Mouse (Mus musculus) heart, postnatal 0 days (tissue): ENCODE data around the gene Mtmr12. TPM values are rescaled to one million over a fixed set of nuclear protein-coding genes. Genes with fewer than 3 reads are reported as not detected.
"Not testable (repeated sequence)": the region's sequence is repeated elsewhere in the genome, so short reads cannot be mapped to it uniquely, and the experiment has no call there.

Source experiments
- ATAC-seq: fragments of 200-750 bp; cut with Nextera tagmentation; 2 replicates; pipeline ENCODE4 v1.8.0; 2017; ENCODE audit warnings: low read depth, moderate number of reproducible peaks, moderate library complexity; ENCODE audit not compliant: insufficient read depth
- DNase-seq: peaks from one replicate; pipeline ENCODE4 v3.0.0-alpha.2; 2016; ENCODE audit warnings: low spot score
- H3K27ac ChIP-seq: fragments of 300-500 bp; sonication (generic); 2 replicates; pipeline ENCODE4 v1.5.1; 2014; ENCODE audit warnings: low read depth, mild to moderate bottlenecking
- H3K27me3 ChIP-seq: fragments of 300-500 bp; sonication (generic); 2 replicates; pipeline ENCODE4 v1.6.1; 2014; ENCODE audit warnings: low read length, mixed read lengths; ENCODE audit not compliant: control insufficient read depth, insufficient read depth
- H3K36me3 ChIP-seq: fragments of 300-500 bp; sonication (generic); replicated peaks from 2 replicates; pipeline ENCODE4 v1.6.1; 2014; ENCODE audit warnings: low read length, mixed read lengths; ENCODE audit not compliant: control insufficient read depth, insufficient read depth
- H3K4me1 ChIP-seq: fragments of 300-500 bp; sonication (generic); 2 replicates; pipeline ENCODE4 v1.6.1; 2014; ENCODE audit warnings: antibody characterized with exemption; ENCODE audit not compliant: control insufficient read depth, insufficient read depth
- H3K4me2 ChIP-seq: fragments of 300-500 bp; sonication (generic); 2 replicates; pipeline ENCODE4 v1.6.1; 2014; ENCODE audit warnings: low read depth, mild to moderate bottlenecking, low read length, moderate library complexity
- H3K4me3 ChIP-seq: fragments of 300-500 bp; sonication (generic); 2 replicates; pipeline ENCODE4 v1.5.1; 2014; ENCODE audit warnings: low read depth, low read length
- H3K9ac ChIP-seq: fragments of 300-500 bp; sonication (generic); replicated peaks from 2 replicates; pipeline ENCODE4 v1.6.1; 2014; ENCODE audit warnings: low read depth, low read length, mixed read lengths
- H3K9me3 ChIP-seq: fragments of 300-500 bp; sonication (generic); replicated peaks from 2 replicates; pipeline ENCODE4 v1.6.1; 2016; ENCODE audit warnings: low read length; ENCODE audit not compliant: control insufficient read depth
- CTCF ChIP-seq: IDR thresholded peaks from 2 replicates; pipeline ENCODE4 v1.5.1; 2016; ENCODE audit warnings: antibody characterized with exemption, control low read depth, low read depth
- EP300 ChIP-seq: IDR thresholded peaks from 2 replicates; pipeline ENCODE4 v1.6.1; 2016; ENCODE audit warnings: antibody characterized with exemption, low read depth
- WGBS: fragments of 180-500 bp; shearing (Covaris S2); extraction: QIAGEN DNeasy Blood & Tissue Kit; methylation state at CpG from one replicate; pipeline ENCODE4 v1.1.7; 2014; 5-methylcytosine and 5-hydroxymethylcytosine counted together
- polyA plus RNA-seq: library from polyadenylated mRNA; unstranded; fragments of >200 nt; fragmentation: Nextera tagmentation; extraction: Ambion mirVana; gene quantifications from 2 replicates; pipeline ENCODE4 v1.2.1, GENCODE M21; 2015
- total RNA-seq: library from RNA; depleted of rRNA; stranded (reverse); fragments of >200 nt; gene quantifications from 2 replicates; pipeline ENCODE4 v1.2.3, GENCODE M21; 2014; ENCODE audit warnings: low replicate concordance

The Mtmr12 gene
- total and polyA plus RNA-seq, 2 experiments from 2014 or later = 5.4 to 9.8 TPM

- H3K4me2 ChIP-seq = no peak overlapping the region
- DNase-seq = no peak
- ATAC-seq = no peak
- no peaks in the 10 kb centered on the region for H3K36me3 ChIP-seq
- no peak overlapping the region for H3K9ac ChIP-seq
- peaks cover 10% of the 10 kb centered on the region; the same call in 1 of the 2 replicates for H3K4me1 ChIP-seq
- no peaks in the 10 kb centered on the region for H3K27me3 ChIP-seq
- TF ChIP-seq EP300 (no peak), CTCF (no peak)
- no peak overlapping the region for H3K27ac ChIP-seq
- no peaks in the 10 kb centered on the region for H3K9me3 ChIP-seq
- no peak overlapping the region for H3K4me3 ChIP-seq
- 67% methylated on average over 14 of the region's 14 CpGs for WGBS
These were observed 9.9 kb downstream of the Mtmr12 start for GRCm38 (mm10) chr15:12214531-12215414.

GRCm38 (mm10) chr15:12215415-12215718, 10.5 kb downstream of the Mtmr12 start:
- 80% methylated on average over 5 of the region's 5 CpGs for WGBS
- Histone ChIP-seq H3K27ac (no peak overlapping the region), H3K36me3 (no peaks in the 10 kb centered on the region), H3K4me1 (peaks cover 14% of the 10 kb centered on the region; the same call in 1 of the 2 replicates), H3K27me3 (no peaks in the 10 kb centered on the region), H3K4me2 (no peak overlapping the region), H3K4me3 (no peak overlapping the region), H3K9me3 (no peaks in the 10 kb centered on the region), H3K9ac (no peak overlapping the region)
- no peak for DNase-seq
- TF ChIP-seq EP300 (no peak), CTCF (no peak)
- ATAC-seq = no peak

GRCm38 (mm10) chr15:12216119-12216518, 11.3 kb downstream of the Mtmr12 start:
- H3K27ac ChIP-seq = no peak overlapping the region
- no peaks in the 10 kb centered on the region for H3K36me3 ChIP-seq
- H3K9ac ChIP-seq = no peak overlapping the region
- no peak overlapping the region for H3K4me3 ChIP-seq
- TF ChIP-seq EP300 = no peak
- TF ChIP-seq CTCF = no peak
- no peaks in the 10 kb centered on the region for H3K9me3 ChIP-seq
- H3K4me1 ChIP-seq = peaks cover 14% of the 10 kb centered on the region; the same call in 1 of the 2 replicates
- no peaks in the 10 kb centered on the region for H3K27me3 ChIP-seq
- WGBS = 92% methylated on average over 8 of the region's 8 CpGs
- no peak overlapping the region for H3K4me2 ChIP-seq
- DNase-seq (no peak), ATAC-seq (no peak)

- peaks cover 14% of the 10 kb centered on the region; the same call in 1 of the 2 replicates for H3K4me1 ChIP-seq
- no peaks in the 10 kb centered on the region for H3K9me3 ChIP-seq
- H3K27ac ChIP-seq = 0 out of 2 replicates have a peak overlapping the region, but pooled peaks have one; percentile 0
- no peaks in the 10 kb centered on the region for H3K27me3 ChIP-seq
- no peak overlapping the region for H3K4me3 ChIP-seq
- DNase-seq (no peak), ATAC-seq (no peak)
- TF ChIP-seq EP300 (no peak), CTCF (no peak)
- no peaks in the 10 kb centered on the region for H3K36me3 ChIP-seq
- H3K9ac ChIP-seq = no peak overlapping the region
- WGBS = 70% methylated on average over 13 of the region's 13 CpGs
- no peak overlapping the region for H3K4me2 ChIP-seq
These were observed 12.0 kb downstream of the Mtmr12 start for GRCm38 (mm10) chr15:12216798-12217197.

GRCm38 (mm10) chr15:12217332-12217731, 12.5 kb downstream of the Mtmr12 start:
- DNase-seq, ATAC-seq: not testable (repeated sequence)
- 89% methylated on average over 3 of the region's 3 CpGs for WGBS

More at GRCm38 (mm10) chr15:12217332-12217731, 12.5 kb downstream of the Mtmr12 start:
- H3K27me3 ChIP-seq, H3K36me3 ChIP-seq, H3K9me3 ChIP-seq, H3K27ac ChIP-seq, H3K9ac ChIP-seq, H3K4me2 ChIP-seq, H3K4me3 ChIP-seq: not testable (repeated sequence)
- H3K4me1 ChIP-seq = peaks cover 14% of the 10 kb centered on the region; the same call in 1 of the 2 replicates
